Mouse (Mus musculus) heart, embryonic 11.5 days (tissue): ENCODE data around the gene Ghrh. TPM values are rescaled to one million over a fixed set of nuclear protein-coding genes. Genes with fewer than 3 reads are reported as not detected.
A peak's percentile ranks its signal among the peaks of the same experiment; 100 is the strongest.

Experiments used
- ATAC-seq: fragments of 200-750 bp; cut with Nextera tagmentation; replicated peaks from 2 replicates; pipeline ENCODE4 v1.8.0; 2017; ENCODE audit warnings: moderate library complexity; ENCODE audit not compliant: insufficient number of reproducible peaks, low FRiP score, low TSS enrichment
- H3K27ac ChIP-seq: fragments of 300-500 bp; sonication (generic); 2 replicates; pipeline ENCODE4 v1.5.1; 2014; ENCODE audit warnings: mild to moderate bottlenecking, low read depth, low read length
- H3K27me3 ChIP-seq: fragments of 300-500 bp; sonication (generic); 2 replicates; pipeline ENCODE4 v1.6.1; 2014; ENCODE audit warnings: mild to moderate bottlenecking, low read length, mixed read lengths; ENCODE audit not compliant: control insufficient read depth, insufficient read depth
- H3K36me3 ChIP-seq: fragments of 300-500 bp; sonication (generic); 2 replicates; pipeline ENCODE4 v1.6.1; 2014; ENCODE audit warnings: mild to moderate bottlenecking, low read length, moderate library complexity, mixed read lengths; ENCODE audit not compliant: control insufficient read depth, insufficient read depth
- H3K4me1 ChIP-seq: fragments of 300-500 bp; sonication (generic); 2 replicates; pipeline ENCODE4 v1.6.1; 2014; ENCODE audit warnings: low read length; ENCODE audit not compliant: control insufficient read depth, insufficient read depth
- H3K4me2 ChIP-seq: fragments of 300-500 bp; sonication (generic); 2 replicates; pipeline ENCODE4 v1.6.1; 2014; ENCODE audit warnings: mild to moderate bottlenecking, moderate library complexity
- H3K4me3 ChIP-seq: fragments of 300-500 bp; sonication (generic); 2 replicates; pipeline ENCODE4 v1.5.1; 2014; ENCODE audit warnings: low read depth, low read length
- H3K9ac ChIP-seq: fragments of 300-500 bp; sonication (generic); 2 replicates; pipeline ENCODE4 v1.6.1; 2014; ENCODE audit warnings: mild to moderate bottlenecking, low read depth, low read length, moderate library complexity
- H3K9me3 ChIP-seq: fragments of 300-500 bp; sonication (generic); replicated peaks from 2 replicates; pipeline ENCODE4 v1.6.1; 2016; ENCODE audit warnings: low read length; ENCODE audit not compliant: control insufficient read depth
- WGBS: fragments of 180-500 bp; shearing (Covaris S2); extraction: QIAGEN DNeasy Blood & Tissue Kit; methylation state at CpG from one replicate; pipeline ENCODE4 v1.1.7; 2014; ENCODE audit not compliant: insufficient replicate concordance; 5-methylcytosine and 5-hydroxymethylcytosine counted together
- polyA plus RNA-seq: library from polyadenylated mRNA; unstranded; fragments of >200 nt; fragmentation: Nextera tagmentation; extraction: Ambion mirVana; gene quantifications from 2 replicates; pipeline ENCODE4 v1.2.1, GENCODE M21; 2014

Ghrh gene
- polyA plus RNA-seq, 1 experiment from 2014 or later: not detected

DNA sequence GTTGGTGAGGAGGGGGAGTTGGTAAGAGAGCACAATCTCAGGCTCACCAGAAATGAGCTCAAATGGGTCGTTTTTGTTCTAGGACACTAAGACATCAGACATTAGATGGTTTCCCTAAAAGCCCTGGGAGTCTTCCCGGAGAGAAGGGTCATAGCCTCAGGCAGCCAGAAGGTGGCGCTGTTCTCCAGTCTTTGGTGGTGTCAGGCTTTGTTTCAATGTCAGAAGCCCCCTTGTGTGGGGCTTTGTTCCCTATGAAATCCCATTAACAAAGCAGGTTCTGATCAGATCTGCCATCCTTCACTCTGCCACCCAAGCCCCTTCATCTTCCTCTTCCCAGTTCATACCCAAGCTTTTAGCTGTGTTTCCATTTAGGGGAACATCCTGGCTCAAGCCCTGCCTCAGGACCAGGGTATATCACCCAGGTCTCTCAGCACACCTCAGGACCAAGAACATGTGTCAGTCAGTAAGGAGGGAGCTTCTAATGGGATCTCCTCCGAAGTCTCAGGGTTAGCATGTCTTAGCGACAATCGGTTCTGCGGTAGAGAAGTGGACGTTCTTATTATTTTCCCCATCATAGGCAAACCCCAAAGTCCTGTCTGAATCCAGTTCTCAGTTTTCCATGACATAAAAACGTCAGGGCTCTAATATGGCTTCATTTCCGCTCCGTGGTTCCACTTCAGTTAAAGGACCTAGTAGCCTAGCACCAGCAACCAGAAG lies 5.6 kb downstream of the Ghrh start:
- Histone ChIP-seq H3K9ac (peak overlapping the region; percentile 28; the same call in 1 of the 2 replicates), H3K27ac (no peak overlapping the region), H3K27me3 (no peaks in the 10 kb centered on the region), H3K4me1 (peaks cover 5% of the 10 kb centered on the region), H3K4me2 (no peak overlapping the region), H3K4me3 (no peak overlapping the region), H3K9me3 (no peaks in the 10 kb centered on the region), H3K36me3 (no peaks in the 10 kb centered on the region)
- ATAC-seq: no peak
- WGBS: 42% methylated on average over 11 of the region's 11 CpGs

DNA sequence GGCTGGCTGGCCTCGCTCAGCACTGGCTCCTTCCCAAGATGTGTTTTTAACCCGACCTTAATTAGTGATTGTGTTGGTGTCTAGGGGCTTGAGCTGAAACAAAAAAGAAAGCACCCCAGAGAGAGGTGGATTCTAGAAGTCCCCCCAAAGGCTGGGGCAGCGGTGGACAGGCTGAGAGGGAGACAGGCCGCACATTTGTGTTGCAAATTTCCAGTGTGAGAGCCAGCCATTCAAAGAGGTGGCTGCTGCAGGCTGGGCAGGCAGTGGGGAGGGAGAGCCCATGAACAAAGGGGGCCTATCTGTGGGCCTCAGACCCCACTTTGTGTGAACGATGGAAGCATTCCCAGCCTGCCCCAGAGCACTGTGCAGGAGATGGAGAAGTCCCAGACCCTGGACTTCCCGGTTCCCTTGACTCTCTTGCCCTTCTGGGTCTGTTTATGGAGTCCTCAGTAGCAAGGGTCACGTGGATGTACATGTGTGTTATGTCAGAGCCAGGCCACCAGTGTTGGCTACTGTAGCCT lies 7.0 kb downstream of the Ghrh start:
- Histone ChIP-seq H3K9me3 (no peaks in the 10 kb centered on the region), H3K27me3 (no peaks in the 10 kb centered on the region), H3K4me2 (no peak overlapping the region), H3K27ac (no peak overlapping the region), H3K9ac (0 out of 2 replicates have a peak overlapping the region, but pooled peaks have one; percentile 12), H3K4me1 (peaks cover 5% of the 10 kb centered on the region), H3K36me3 (no peaks in the 10 kb centered on the region), H3K4me3 (no peak overlapping the region)
- 49% methylated on average over 7 of the region's 7 CpGs for WGBS
- ATAC-seq: no peak

DNA sequence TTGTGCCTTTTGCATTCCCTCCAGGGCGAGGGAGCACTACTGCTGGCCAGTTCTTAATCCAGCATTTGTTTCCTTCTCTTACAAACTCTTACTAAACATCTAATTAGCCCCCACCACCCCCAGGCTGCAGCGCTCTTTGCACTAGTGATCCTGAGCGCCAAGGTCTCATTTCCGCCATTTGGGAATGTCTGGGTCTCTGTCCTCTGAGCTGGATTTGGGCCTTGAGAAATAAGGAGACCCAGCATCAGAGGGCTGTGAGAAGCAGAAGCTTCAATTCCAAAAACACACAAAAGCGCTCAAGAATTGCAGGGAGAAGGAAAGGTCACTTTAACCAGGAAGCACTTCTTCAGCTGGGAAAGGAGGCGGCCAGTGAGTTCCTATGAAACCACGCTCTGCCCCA lies 7.8 kb downstream of the Ghrh start:
- no peak for ATAC-seq
- Histone ChIP-seq H3K27me3 (no peaks in the 10 kb centered on the region), H3K9ac (no peak overlapping the region), H3K4me1 (peaks cover 5% of the 10 kb centered on the region), H3K4me3 (no peak overlapping the region), H3K36me3 (no peaks in the 10 kb centered on the region), H3K4me2 (no peak overlapping the region), H3K27ac (no peak overlapping the region), H3K9me3 (no peaks in the 10 kb centered on the region)
- WGBS: 75% methylated on average over 7 of the region's 7 CpGs

DNA sequence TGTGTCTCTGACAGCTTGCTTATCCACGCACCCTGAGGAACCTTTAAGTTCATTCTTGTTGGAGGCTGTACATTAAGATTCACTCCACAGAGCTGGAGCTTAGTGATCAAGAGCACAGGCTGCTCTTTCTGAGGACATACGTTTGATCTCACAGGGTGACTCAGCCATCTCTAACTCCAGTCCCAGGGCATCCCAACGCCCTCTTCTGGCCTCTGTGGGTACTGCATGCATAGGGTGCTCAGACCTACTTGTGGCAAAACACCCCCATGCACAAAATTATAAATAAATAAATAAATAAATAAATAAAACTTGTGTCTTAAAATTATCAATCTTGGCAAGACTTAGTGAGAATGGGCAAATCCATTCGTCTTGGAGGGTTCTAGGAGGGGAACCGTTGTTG lies 8.6 kb downstream of the Ghrh start:
- WGBS: 38% methylated on average over 5 of the region's 5 CpGs
- ATAC-seq: no peak
- no peak overlapping the region for H3K27ac ChIP-seq

DNA sequence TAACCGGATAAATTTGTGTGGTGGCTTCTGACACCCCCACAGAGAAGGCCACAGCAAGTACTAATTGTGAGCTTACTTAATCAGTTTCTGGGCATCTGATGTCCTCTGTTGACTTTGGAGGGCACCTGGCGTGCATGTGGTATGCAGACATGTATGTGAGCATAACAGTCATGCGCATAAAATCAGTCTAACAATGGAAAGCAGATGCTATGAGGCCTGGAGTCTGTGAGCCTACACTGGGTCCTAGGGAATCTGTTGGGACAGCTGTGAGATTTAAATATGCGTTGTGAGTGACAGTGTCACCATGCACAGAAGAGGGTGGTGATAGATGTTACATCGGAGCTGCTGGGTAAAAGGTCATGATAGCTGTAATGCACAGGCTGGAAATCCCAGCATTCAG lies 15.2 kb downstream of the Ghrh start:
- WGBS: 70% methylated on average over 5 of the region's 5 CpGs
- no peak overlapping the region for H3K4me3 ChIP-seq
- no peaks in the 10 kb centered on the region for H3K9me3 ChIP-seq
- H3K4me1 ChIP-seq: peaks cover 8% of the 10 kb centered on the region; the same call in 1 of the 2 replicates
- no peak overlapping the region for H3K27ac ChIP-seq
- no peaks in the 10 kb centered on the region for H3K27me3 ChIP-seq
- H3K4me2 ChIP-seq: no peak overlapping the region
- ATAC-seq: no peak
- no peaks in the 10 kb centered on the region; the same call in 1 of the 2 replicates for H3K36me3 ChIP-seq
- no peak overlapping the region for H3K9ac ChIP-seq

More for the DNA sequence above, 8.6 kb downstream of the Ghrh start:
- H3K4me2 ChIP-seq: no peak overlapping the region
- peaks cover 5% of the 10 kb centered on the region for H3K4me1 ChIP-seq
- H3K9me3 ChIP-seq: no peaks in the 10 kb centered on the region
- no peak overlapping the region for H3K9ac ChIP-seq
- H3K27me3 ChIP-seq: no peaks in the 10 kb centered on the region
- H3K36me3 ChIP-seq: no peaks in the 10 kb centered on the region
- no peak overlapping the region for H3K4me3 ChIP-seq

DNA sequence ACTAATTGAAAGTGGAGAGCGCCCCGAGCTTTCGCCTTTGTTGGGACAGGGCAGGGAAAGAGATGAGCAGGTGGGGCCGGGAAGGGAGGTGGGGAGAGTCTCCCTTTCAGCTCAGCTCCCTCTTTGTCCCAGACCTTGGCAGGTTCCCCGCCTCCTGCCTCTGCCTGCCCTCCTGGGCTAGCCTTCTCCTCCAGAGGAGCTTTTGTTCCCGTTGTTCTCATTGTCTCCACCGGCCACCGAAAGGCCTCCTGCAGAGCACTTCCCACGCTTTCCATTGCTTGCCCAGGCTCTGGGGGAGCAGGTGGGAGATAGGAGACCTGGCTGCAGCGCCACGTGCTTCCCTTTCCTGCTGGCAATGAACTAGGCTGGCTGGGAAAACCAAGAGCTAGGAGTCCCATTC lies 18.7 kb downstream of the Ghrh start:
- H3K9me3 ChIP-seq: no peaks in the 10 kb centered on the region
- H3K36me3 ChIP-seq: peaks cover 11% of the 10 kb centered on the region
- no peak overlapping the region; the same call in 1 of the 2 replicates for H3K4me2 ChIP-seq
- H3K27ac ChIP-seq: no peak overlapping the region
- H3K9ac ChIP-seq: peak overlapping the region; percentile 34; the same call in 1 of the 2 replicates
- H3K27me3 ChIP-seq: no peaks in the 10 kb centered on the region
- no peak for ATAC-seq
- no peak overlapping the region for H3K4me3 ChIP-seq
- 27% methylated on average over 11 of the region's 11 CpGs for WGBS
- peaks cover 8% of the 10 kb centered on the region; the same call in 1 of the 2 replicates for H3K4me1 ChIP-seq

DNA sequence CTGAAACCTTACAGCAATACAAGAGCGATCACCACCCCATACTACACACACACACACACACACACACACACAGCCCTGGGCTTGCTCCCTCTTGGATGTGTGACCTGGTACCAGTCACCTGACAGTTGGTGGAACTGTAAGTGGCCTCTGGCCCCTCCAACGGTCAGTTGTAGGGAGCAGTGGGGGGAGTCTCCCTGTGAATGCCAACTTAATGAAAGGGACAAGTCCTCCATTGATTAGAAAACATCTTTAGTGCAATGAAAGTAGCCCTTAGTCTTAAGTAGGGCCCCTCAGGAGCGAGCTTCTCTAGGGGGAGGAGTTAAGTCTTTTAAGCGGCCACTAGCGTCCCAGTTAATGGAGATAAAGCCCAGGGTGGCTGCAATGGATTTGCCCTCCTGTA lies 19.2 kb downstream of the Ghrh start:
- H3K36me3 ChIP-seq: peaks cover 14% of the 10 kb centered on the region
- 39% methylated on average over 5 of the region's 5 CpGs for WGBS
- H3K27me3 ChIP-seq: no peaks in the 10 kb centered on the region
- H3K9me3 ChIP-seq: no peaks in the 10 kb centered on the region
- no peak overlapping the region for H3K27ac ChIP-seq
- H3K4me1 ChIP-seq: peaks cover 8% of the 10 kb centered on the region; the same call in 1 of the 2 replicates
- no peak overlapping the region for H3K4me3 ChIP-seq
- H3K9ac ChIP-seq: peak overlapping the region; percentile 34; the same call in 1 of the 2 replicates
- ATAC-seq: no peak
- H3K4me2 ChIP-seq: no peak overlapping the region

DNA sequence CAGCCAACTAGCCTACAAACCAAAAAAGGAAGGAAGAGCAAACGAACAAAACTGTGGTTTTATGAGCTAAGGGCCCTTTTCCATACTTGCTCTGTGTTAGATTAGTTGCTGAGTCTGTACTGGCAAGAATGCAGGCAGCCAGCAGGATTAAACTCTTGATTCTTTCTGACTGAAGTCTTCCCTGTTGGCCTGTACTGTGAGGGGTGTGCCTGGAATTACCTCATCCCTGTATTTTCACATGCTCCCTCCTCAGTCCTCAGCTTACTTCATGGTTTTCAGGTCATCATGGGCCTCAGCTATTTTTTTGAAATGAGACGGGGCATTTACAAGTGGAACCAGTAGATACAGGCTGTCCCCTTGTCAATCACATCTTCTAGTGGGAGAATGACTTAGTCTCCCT lies 22.1 kb downstream of the Ghrh start:
- Histone ChIP-seq H3K4me1 (peaks cover 8% of the 10 kb centered on the region; the same call in 1 of the 2 replicates), H3K9ac (no peak overlapping the region), H3K27me3 (no peaks in the 10 kb centered on the region), H3K4me3 (no peak overlapping the region), H3K27ac (no peak overlapping the region), H3K36me3 (peaks cover 27% of the 10 kb centered on the region), H3K4me2 (no peak overlapping the region), H3K9me3 (no peaks in the 10 kb centered on the region)
- no peak for ATAC-seq
- 83% methylated on average over 2 of the region's 2 CpGs for WGBS
